Mouse (Mus musculus) liver, adult 2 months (tissue): ENCODE measurements around the gene Sh3gl2.

Experiments used
- CTCF ChIP-seq: fragments of 200-500 bp; IDR thresholded peaks from 2 replicates; pipeline ENCODE4 v1.5.1; 2011; ENCODE audit warnings: low read depth, low read length, control low read depth
- POLR2A ChIP-seq: fragments of 200-500 bp; IDR thresholded peaks from 2 replicates; pipeline ENCODE4 v1.6.1; 2011; ENCODE audit warnings: low read length, control low read depth; ENCODE audit not compliant: insufficient read depth; ENCODE audit errors: extremely low read depth

- no peak for TF ChIP-seq CTCF
- TF ChIP-seq POLR2A, result no peak
These were observed 300.8 kb downstream of the Sh3gl2 start for GRCm38 (mm10) chr4:85505718-85506117.
